Mouse (Mus musculus) forebrain, embryonic 14.5 days (tissue): ENCODE data around the gene Ndufv1. TPM values are rescaled to one million over a fixed set of nuclear protein-coding genes. Genes with fewer than 3 reads are reported as not detected.
"Not testable (repeated sequence)": the region's sequence is repeated elsewhere in the genome, so short reads cannot be mapped to it uniquely, and the experiment has no call there.

ENCODE experiments used
- ATAC-seq: fragments of 200-750 bp; cut with Nextera tagmentation; 2 replicates; pipeline ENCODE4 v1.8.0; 2017; ENCODE audit warnings: mild to moderate bottlenecking, moderate library complexity
- DNase-seq: peaks from one replicate; pipeline ENCODE4 v3.0.0-alpha.2; 2015; ENCODE audit warnings: low spot score
- H3K27ac ChIP-seq: fragments of 300-500 bp; sonication (generic); 2 replicates; pipeline ENCODE4 v1.5.1; 2014; ENCODE audit warnings: low read depth, mild to moderate bottlenecking, control low read depth, low read length, moderate library complexity
- H3K27me3 ChIP-seq: fragments of 300-500 bp; sonication (generic); replicated peaks from 2 replicates; pipeline ENCODE4 v1.6.1; 2014; ENCODE audit warnings: low read length, control low read depth, mixed read lengths; ENCODE audit not compliant: control insufficient read depth, insufficient read depth
- H3K36me3 ChIP-seq: fragments of 300-500 bp; sonication (generic); 2 replicates; pipeline ENCODE4 v1.6.1; 2014; ENCODE audit warnings: low read length, control low read depth; ENCODE audit not compliant: control insufficient read depth, insufficient read depth
- H3K4me1 ChIP-seq: fragments of 300-500 bp; sonication (generic); 2 replicates; pipeline ENCODE4 v1.6.1; 2014; ENCODE audit warnings: antibody characterized with exemption, low read length, control low read depth; ENCODE audit not compliant: control insufficient read depth, insufficient read depth
- H3K4me2 ChIP-seq: fragments of 300-500 bp; sonication (generic); 2 replicates; pipeline ENCODE4 v1.6.1; 2014; ENCODE audit warnings: mild to moderate bottlenecking, control low read depth, low read length
- H3K4me3 ChIP-seq: fragments of 300-500 bp; sonication (generic); 2 replicates; pipeline ENCODE4 v1.5.1; 2014; ENCODE audit warnings: low read depth, low read length, control low read depth
- H3K9ac ChIP-seq: fragments of 300-500 bp; sonication (generic); 2 replicates; pipeline ENCODE4 v1.6.1; 2014; ENCODE audit warnings: mild to moderate bottlenecking, low read length, control low read depth, moderate library complexity
- H3K9me3 ChIP-seq: fragments of 300-500 bp; sonication (generic); replicated peaks from 2 replicates; pipeline ENCODE4 v1.6.1; 2016; ENCODE audit warnings: low read length, control low read depth, mixed read lengths; ENCODE audit not compliant: control insufficient read depth
- WGBS: fragments of 180-500 bp; shearing (Covaris S2); extraction: QIAGEN DNeasy Blood & Tissue Kit; methylation state at CpG from one replicate; pipeline ENCODE4 v1.1.7; 2014; 5-methylcytosine and 5-hydroxymethylcytosine counted together
- polyA plus RNA-seq: library from polyadenylated mRNA; unstranded; fragments of >200 nt; fragmentation: Nextera tagmentation; extraction: Ambion mirVana; gene quantifications from 2 replicates; pipeline ENCODE4 v1.2.1, GENCODE M21; 2014

Gene Ndufv1
- polyA plus RNA-seq, 1 experiment from 2014 or later = 254 TPM

DNA sequence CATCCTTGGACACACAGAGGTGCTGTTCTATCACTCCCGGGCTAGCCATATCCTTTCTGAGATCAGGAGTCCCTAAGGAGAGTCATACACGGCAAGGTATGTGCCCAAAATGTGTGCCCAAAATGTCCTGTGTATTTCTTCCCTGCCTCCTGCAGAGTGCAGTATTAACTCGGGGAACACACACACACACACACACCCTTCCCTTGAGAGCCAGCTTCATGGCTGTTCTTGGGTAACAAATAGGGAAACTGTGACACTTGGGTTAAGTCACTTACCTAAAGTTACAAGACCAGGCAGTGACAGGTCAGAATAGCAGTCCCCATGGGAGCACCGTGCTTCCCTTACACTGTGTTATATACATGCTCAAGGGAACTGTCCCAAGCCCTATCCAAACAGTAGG, 48.6 kb downstream of the Ndufv1 start:
- DNase-seq (no peak), ATAC-seq (no peak)
- H3K9ac ChIP-seq = no peak overlapping the region
- no peaks in the 10 kb centered on the region for H3K36me3 ChIP-seq
- H3K9me3 ChIP-seq = no peaks in the 10 kb centered on the region
- no peaks in the 10 kb centered on the region for H3K4me1 ChIP-seq
- H3K4me2 ChIP-seq = no peak overlapping the region
- no peaks in the 10 kb centered on the region for H3K27me3 ChIP-seq
- H3K27ac ChIP-seq = no peak overlapping the region
- no peak overlapping the region for H3K4me3 ChIP-seq
- WGBS = 80% methylated on average over 4 of the region's 4 CpGs

DNA sequence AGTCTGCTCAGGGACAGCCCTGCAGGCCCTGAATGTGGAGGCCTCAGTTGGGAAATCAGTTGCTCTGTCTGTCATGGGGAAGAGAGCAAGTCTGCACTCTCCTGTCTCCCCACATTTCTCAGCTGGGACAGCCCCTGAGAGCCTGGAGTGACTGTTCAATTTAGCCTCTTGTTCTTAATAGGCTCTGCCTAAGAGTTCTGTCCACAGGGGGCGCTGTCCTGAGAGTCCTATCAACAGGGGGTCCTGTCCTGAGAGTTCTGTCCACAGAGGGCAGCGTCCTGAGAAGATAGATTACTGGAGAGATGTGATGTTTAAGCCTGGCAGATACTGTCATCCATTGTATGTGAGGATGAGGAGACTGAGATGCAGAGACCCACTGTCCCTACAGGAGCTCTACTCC, 50.1 kb downstream of the Ndufv1 start:
- H3K9ac ChIP-seq = no peak overlapping the region
- whole genome bisulfite sequencing = 12% methylated on average over 2 of the region's 2 CpGs
- no peak overlapping the region for H3K4me3 ChIP-seq
- ATAC-seq = no peak
- no peak overlapping the region for H3K27ac ChIP-seq
- H3K9me3 ChIP-seq = no peaks in the 10 kb centered on the region
- H3K4me2 ChIP-seq = no peak overlapping the region
- H3K36me3 ChIP-seq = no peaks in the 10 kb centered on the region
- no peaks in the 10 kb centered on the region for H3K27me3 ChIP-seq
- H3K4me1 ChIP-seq = no peaks in the 10 kb centered on the region
- DNase-seq = no peak

DNA sequence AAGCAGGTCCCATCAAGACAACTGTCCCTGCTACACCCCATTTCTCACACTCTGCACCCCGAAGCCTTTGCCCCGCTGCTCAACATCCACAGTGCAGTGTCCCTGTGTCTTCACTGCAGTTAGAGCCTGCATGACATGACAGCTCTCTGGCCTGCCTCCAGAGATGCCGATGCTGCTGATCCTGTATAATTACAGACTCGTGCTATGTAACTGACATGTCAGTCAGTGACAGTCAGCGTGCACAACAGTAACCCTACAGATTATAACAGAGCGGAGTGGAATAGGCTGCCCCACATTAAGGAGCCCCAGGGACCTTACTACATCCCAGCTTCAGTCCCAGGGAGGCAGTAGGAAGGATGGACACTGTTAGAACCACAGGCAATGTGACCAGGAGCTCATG, 50.8 kb downstream of the Ndufv1 start:
- H3K27me3 ChIP-seq, H3K9ac ChIP-seq, DNase-seq, H3K4me3 ChIP-seq, H3K36me3 ChIP-seq, H3K4me1 ChIP-seq, H3K27ac ChIP-seq, H3K4me2 ChIP-seq, H3K9me3 ChIP-seq: not testable (repeated sequence)
- peak; percentile 46 for ATAC-seq
- WGBS = 66% methylated on average over 6 of the region's 6 CpGs

DNA sequence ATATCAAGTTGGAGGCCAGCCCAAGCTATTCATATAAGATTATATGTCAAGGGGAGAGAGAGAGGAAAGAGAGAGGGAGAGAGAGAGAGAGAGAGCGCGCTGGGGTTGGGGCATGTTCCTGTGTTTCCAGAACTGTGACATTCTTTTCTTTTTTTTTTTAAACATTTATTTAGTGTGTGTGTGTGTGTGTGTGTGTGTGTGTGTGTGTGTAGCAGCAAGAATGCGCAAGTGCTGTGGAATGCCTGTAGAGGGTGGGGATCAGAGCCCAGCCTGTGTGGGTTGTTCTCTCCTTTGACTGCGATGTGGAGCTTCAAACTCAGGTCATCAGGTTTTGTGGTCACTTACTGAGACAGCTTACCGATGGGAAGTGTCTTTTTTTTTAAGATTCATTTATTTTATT, 52.4 kb downstream of the Ndufv1 start:
- H3K9ac ChIP-seq = no peak overlapping the region
- no peaks in the 10 kb centered on the region for H3K36me3 ChIP-seq
- H3K4me3 ChIP-seq = no peak overlapping the region
- 78% methylated on average over 5 of the region's 5 CpGs for WGBS
- H3K4me2 ChIP-seq = no peak overlapping the region
- ATAC-seq (no peak), DNase-seq (no peak)
- no peaks in the 10 kb centered on the region for H3K27me3 ChIP-seq
- no peaks in the 10 kb centered on the region for H3K4me1 ChIP-seq
- H3K27ac ChIP-seq = no peak overlapping the region
- no peaks in the 10 kb centered on the region for H3K9me3 ChIP-seq

DNA sequence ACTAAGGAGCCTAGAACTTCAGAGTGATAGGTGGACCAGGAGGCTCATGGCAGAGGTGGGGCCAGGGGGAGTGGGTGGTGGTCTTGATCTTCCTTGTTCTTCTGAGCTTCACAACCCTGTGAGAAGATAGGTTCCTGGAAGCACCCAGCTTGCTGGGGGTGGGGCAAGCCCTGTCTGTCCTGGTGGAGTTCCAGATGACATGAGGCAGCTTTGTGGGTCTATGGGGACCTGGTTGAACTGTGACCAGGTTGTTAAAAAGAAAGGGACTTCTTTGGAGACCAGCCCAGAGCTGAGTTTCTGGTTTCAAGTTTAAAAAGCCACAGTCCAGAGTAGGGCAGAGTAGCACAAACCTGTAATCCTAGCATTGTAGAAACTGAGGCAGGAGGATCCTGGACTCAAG, 53.6 kb downstream of the Ndufv1 start:
- Histone ChIP-seq H3K9me3 (no peaks in the 10 kb centered on the region), H3K4me2 (no peak overlapping the region), H3K27ac (no peak overlapping the region), H3K4me3 (no peak overlapping the region), H3K4me1 (no peaks in the 10 kb centered on the region), H3K9ac (no peak overlapping the region), H3K36me3 (no peaks in the 10 kb centered on the region), H3K27me3 (no peaks in the 10 kb centered on the region)
- DNase-seq (no peak), ATAC-seq (no peak)

DNA sequence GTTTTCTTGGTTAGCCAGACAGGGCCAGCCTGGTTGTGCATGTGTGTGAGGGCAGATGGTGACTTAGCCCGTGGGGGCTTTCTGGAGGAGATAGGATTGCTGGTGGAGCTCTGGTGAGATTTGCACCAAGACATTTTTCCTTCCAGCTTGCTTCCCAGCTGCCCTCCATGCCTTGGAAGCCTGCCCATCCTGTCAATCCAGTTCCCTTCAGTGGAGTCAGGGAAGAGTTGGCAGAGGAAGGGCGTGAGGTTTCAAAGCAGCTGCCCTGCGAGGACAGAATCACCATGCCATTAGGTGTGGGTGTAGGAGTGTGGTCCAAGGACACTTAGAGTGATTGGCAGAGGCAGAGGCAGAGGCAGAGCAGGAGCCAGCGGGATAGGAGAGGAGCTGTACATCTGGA, 54.1 kb downstream of the Ndufv1 start, which contains the start of gene Aldh3b3:
Gene Aldh3b3 (plus strand): TSS at position 176 of the 400 bp plus-strand sequence.
- WGBS = 63% methylated on average over 4 of the region's 4 CpGs
- peak; percentile 46 for DNase-seq
- no peak within 1 kb of the TSS for H3K4me3 ChIP-seq

More for the DNA sequence above, 54.1 kb downstream of the Ndufv1 start, which contains the start of gene Aldh3b3:
- H3K27me3 ChIP-seq = no peaks in the 10 kb centered on the region
- no peaks in the 10 kb centered on the region for H3K36me3 ChIP-seq
- no peak within 1 kb of the TSS for H3K4me2 ChIP-seq
- no peak within 1 kb of the TSS for H3K27ac ChIP-seq
- no peaks in the 10 kb centered on the region for H3K4me1 ChIP-seq
- no peak within 1 kb of the TSS for H3K9ac ChIP-seq
- no peaks in the 10 kb centered on the region for H3K9me3 ChIP-seq
- ATAC-seq = no peak

Other genes starting within 250 kb of the Ndufv1 start
- gene Kmt5b, start 245.4 kb downstream of the Ndufv1 start, polyA plus RNA-seq = 32.8 and 48.7 TPM in 2 replicates
- gene Chka, start 161.0 kb downstream of the Ndufv1 start, polyA plus RNA-seq = 32.0 and 49.5 TPM in 2 replicates
- gene Tcirg1, start 105.7 kb downstream of the Ndufv1 start, polyA plus RNA-seq = 5.8 and 9.1 TPM in 2 replicates
- gene Ndufs8, start 100.0 kb downstream of the Ndufv1 start, polyA plus RNA-seq = 243 and 301 TPM in 2 replicates
- 1.9 and 2.0 TPM in 2 replicates for gene Aldh3b1, start 83.0 kb downstream of the Ndufv1 start, polyA plus RNA-seq
- gene Unc93b1, start 77.6 kb downstream of the Ndufv1 start, polyA plus RNA-seq = 7.5 and 9.4 TPM in 2 replicates
- gene Aldh3b3, start 54.2 kb downstream of the Ndufv1 start, polyA plus RNA-seq = not detected in 2 replicates
- 0.36 and 0.42 TPM in 2 replicates for gene Aldh3b2, start 40.5 kb downstream of the Ndufv1 start, polyA plus RNA-seq
- 1.8 and 2.3 TPM in 2 replicates for gene Acy3, start 26.2 kb downstream of the Ndufv1 start, polyA plus RNA-seq
- not detected in 2 replicates for gene Tbx10, start 20.1 kb downstream of the Ndufv1 start, polyA plus RNA-seq
- gene Nudt8, start 12.2 kb downstream of the Ndufv1 start, polyA plus RNA-seq = 35.6 and 41.1 TPM in 2 replicates
- 2.2 and 3.8 TPM in 2 replicates for gene Gm49405, start 12.2 kb downstream of the Ndufv1 start, polyA plus RNA-seq
- 3.2 and 5.4 TPM in 2 replicates for gene Doc2g, start 9.5 kb downstream of the Ndufv1 start, polyA plus RNA-seq
- gene Gstp1, start 25.2 kb upstream of the Ndufv1 start, polyA plus RNA-seq = 369 and 398 TPM in 2 replicates
- gene Gstp2, start 33.2 kb upstream of the Ndufv1 start, polyA plus RNA-seq = 1.2 and 4.2 TPM in 2 replicates
- not detected in 2 replicates for gene Gstp3, start 46.8 kb upstream of the Ndufv1 start, polyA plus RNA-seq
- gene Cabp2, start 68.8 kb upstream of the Ndufv1 start, polyA plus RNA-seq = not detected in 2 replicates
- 88.6 and 91.7 TPM in 2 replicates for gene Cdk2ap2, start 84.4 kb upstream of the Ndufv1 start, polyA plus RNA-seq
- 29.1 and 40.8 TPM in 2 replicates for gene Pitpnm1, start 87.2 kb upstream of the Ndufv1 start, polyA plus RNA-seq
- gene Aip, start 113.1 kb upstream of the Ndufv1 start, polyA plus RNA-seq = 85.2 and 94.4 TPM in 2 replicates
- not detected in 2 replicates for gene Gpr152, start 127.0 kb upstream of the Ndufv1 start, polyA plus RNA-seq
- 0.08 and 0.12 TPM in 2 replicates for gene Cabp4, start 131.2 kb upstream of the Ndufv1 start, polyA plus RNA-seq
- gene Coro1b, start 135.8 kb upstream of the Ndufv1 start, polyA plus RNA-seq = 134 and 154 TPM in 2 replicates
- gene Ptprcap, start 140.8 kb upstream of the Ndufv1 start, polyA plus RNA-seq = 0.24 TPM in 1 of 2 replicates, not detected in the other
- 32.3 and 35.5 TPM in 2 replicates for gene Rps6kb2, start 150.5 kb upstream of the Ndufv1 start, polyA plus RNA-seq
- gene Carns1, start 162.7 kb upstream of the Ndufv1 start, polyA plus RNA-seq = 3.9 and 4.2 TPM in 2 replicates
- gene Tbc1d10c, start 178.5 kb upstream of the Ndufv1 start, polyA plus RNA-seq = 0.52 and 0.80 TPM in 2 replicates
- gene Ppp1ca, start 179.3 kb upstream of the Ndufv1 start, polyA plus RNA-seq = 608 and 689 TPM in 2 replicates
- gene Rad9a, start 188.9 kb upstream of the Ndufv1 start, polyA plus RNA-seq = 25.5 and 25.7 TPM in 2 replicates
- gene Clcf1, start 201.4 kb upstream of the Ndufv1 start, polyA plus RNA-seq = 0.61 and 0.85 TPM in 2 replicates
- gene AC109138.7, start 201.6 kb upstream of the Ndufv1 start, polyA plus RNA-seq = not detected in 2 replicates
- gene Pold4, start 219.1 kb upstream of the Ndufv1 start, polyA plus RNA-seq = 17.6 and 19.0 TPM in 2 replicates